Mouse (Mus musculus): Measurements from ENCODE around the gene Apopt1.
"Not testable (repeated sequence)": the region's sequence is repeated elsewhere in the genome, so short reads cannot be mapped to it uniquely, and the experiment has no call there.

The Apopt1 gene

GRCm38 (mm10) chr12:111705186-111705973, 7.7 kb upstream of the Apopt1 start:
- DNase-seq (ENCODE audit: low spot score in 2 of 2), result no peak

- DNase-seq (ENCODE audit: low spot score in 2 of 2), result no peak
Measured at GRCm38 (mm10) chr12:111708181-111708580, 4.9 kb upstream of the Apopt1 start.

- no peak for DNase-seq (ENCODE audit: low spot score in 2 of 2)
Measured at GRCm38 (mm10) chr12:111710091-111710490, 3.0 kb upstream of the Apopt1 start.

- no peak for DNase-seq (ENCODE audit: low spot score in 2 of 2)
Measured at GRCm38 (mm10) chr12:111712476-111712875, 585 bp upstream of the Apopt1 start.

GRCm38 (mm10) chr12:111713880-111714279, 819 bp downstream of the Apopt1 start:
- not testable (repeated sequence) for DNase-seq (ENCODE audit: low spot score in 2 of 2)

- no peak for DNase-seq (ENCODE audit: low spot score in 2 of 2)
Measured at GRCm38 (mm10) chr12:111716505-111716904, 3.4 kb downstream of the Apopt1 start.

DNA sequence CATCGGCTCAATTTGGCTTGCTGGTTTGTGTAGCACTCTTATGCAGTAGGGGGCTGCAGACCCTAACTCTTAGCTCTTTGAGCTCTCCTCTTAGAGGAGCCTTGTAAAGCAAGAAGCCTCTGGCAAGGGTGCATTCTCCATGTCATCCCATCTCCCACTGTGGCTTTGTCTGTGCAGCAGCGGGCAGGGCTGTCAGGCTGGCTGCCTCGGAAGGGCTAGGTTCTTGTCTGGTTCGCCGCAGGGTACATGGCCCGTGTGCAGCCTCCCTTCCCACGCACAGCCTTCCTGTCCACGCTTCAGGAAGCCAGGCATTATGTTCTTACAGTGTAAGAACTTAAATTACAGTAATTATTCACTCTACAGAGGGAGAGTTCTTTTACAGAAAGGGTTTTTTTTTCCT, 5.6 kb downstream of the Apopt1 start:
- no peak for DNase-seq (ENCODE audit: low spot score in 2 of 2)

DNA sequence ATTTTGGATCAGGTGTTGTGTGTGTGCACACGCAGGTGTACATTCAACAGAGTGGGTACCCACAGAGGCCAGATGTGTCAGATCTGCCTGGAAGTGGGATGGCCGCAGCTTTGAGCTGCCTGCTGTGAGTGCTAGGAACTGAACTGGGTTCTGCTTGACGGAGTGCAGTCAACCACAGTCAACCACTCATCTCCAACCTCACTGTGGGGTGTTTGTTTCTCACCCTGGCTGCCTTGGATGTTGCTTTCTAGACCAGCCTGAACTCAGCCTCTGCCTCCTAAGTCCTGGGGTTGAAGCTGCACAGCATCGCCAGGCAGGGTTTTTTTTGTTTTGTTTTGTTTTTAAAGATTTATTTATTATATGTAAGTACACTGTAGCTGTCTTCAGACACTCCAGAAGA, 7.2 kb downstream of the Apopt1 start:
- DNase-seq (ENCODE audit: low spot score in 2 of 2), result no peak

DNA sequence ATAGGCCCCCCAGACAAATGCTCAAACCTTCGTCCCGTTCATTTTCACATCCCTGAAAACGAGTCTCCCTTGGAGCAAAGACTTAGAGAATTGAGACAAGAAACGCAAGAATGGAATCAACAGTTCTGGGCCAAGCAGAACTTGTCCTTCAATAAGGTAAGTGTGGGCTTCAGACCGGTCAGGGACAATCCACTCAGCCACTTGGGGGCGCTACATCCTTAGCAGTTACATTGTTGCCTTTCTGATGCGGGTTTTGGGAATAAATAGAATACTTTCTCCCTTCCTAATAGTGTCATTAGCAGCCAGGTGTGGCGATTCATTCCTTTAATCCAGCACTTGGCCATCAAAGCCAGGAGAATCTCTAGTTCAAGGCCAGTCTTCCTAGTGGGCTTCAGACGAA, 9.6 kb downstream of the Apopt1 start:
- peak in 1 of 2 experiments; percentile 57 for DNase-seq (ENCODE audit: low spot score in 2 of 2)

DNA sequence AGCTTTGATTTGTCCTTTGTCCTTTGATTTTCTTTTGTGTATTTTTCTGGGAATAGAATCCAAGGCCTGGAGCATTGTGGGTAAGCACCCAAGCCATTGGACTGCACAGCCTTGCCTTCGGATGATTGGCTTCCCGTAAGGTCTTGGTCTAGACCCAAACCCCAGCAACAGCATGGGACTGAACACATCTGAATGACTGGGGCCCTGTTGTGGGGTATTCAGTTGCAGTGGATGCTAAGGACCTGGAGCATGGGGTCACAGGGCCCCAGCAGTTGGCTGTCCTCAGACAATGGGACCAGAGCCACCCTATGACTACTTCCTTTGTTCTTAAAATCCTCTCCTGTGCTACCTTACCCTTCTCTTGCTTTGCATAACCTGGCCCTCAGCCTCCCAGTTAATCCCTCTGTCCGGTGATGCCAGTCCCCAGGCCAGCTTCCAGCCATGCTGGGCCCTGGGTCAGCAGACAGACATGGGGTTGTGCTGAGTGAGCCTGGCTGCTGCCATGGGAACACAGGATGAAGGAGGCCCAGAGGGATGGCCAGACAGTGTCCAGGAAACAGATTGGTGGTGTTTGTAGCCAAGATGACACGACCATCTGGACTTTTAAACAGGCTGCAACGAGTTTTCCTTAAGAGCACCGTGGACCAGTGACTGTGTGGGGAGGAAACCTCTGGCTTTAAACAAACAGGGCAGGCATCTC, 11.7 kb downstream of the Apopt1 start:
- no peak for DNase-seq (ENCODE audit: low spot score in 2 of 2)

DNA sequence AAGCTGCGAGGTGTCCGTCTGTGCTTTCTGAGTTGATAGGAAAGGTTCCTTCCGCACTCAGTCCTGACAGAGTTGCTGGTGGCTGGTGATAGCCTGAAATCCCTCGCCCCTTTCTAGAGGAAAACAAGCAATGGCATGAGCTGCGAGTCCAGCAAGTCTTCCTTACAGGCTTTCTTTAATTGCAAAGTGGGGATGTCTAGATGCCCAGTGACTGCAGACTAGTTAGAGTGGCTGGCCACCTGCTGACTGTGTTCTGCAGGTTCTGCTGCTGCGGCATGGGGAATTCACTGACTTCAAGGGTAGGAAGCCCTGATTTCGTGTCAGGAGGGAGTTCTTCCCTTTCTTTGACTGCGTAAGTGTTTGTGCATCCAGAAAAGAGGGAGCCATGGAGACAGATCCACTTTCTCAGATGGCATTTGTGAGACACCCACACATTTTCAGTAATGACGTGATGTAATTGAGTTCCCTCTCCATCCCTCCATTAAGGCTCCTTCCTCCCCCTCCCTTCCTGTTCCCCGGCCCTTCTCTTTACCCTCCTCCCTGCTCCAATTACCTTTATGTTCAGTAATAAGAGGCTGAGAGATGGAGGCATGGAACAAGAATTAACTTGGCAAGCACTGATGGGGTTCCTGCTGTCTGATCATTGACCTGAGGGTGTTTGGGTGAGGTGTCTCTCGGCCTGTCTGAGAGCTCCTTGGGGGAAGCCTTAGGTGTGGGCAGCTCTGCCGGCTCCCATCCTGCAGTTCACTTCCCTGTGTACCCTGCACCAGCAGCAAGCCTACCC, 12.5 kb downstream of the Apopt1 start:
- peak; percentile 69 to 72 for DNase-seq (ENCODE audit: low spot score in 2 of 2)

DNA sequence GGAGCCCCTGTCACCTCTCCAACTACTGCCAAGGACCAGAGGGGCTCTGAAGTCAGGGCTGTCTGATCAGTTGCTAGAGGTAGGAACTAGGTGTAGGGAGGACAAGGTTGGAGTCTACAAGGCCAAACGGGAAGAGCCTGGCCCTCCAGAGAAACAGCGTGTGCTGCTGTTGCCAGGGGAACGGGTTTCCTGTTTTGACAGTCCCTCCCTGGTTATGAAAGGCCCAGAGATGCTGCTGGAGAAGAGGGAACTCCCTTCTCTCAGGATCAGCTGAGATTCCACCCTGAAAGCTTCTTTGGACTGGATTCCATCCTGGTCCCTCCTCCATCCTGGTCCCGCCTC, 13.0 kb downstream of the Apopt1 start:
- DNase-seq (ENCODE audit: low spot score in 2 of 2), result peak in 1 of 2 experiments; percentile 57

- no peak for DNase-seq (ENCODE audit: low spot score in 2 of 2)
Measured at GRCm38 (mm10) chr12:111727956-111728355, 14.9 kb downstream of the Apopt1 start.

DNA sequence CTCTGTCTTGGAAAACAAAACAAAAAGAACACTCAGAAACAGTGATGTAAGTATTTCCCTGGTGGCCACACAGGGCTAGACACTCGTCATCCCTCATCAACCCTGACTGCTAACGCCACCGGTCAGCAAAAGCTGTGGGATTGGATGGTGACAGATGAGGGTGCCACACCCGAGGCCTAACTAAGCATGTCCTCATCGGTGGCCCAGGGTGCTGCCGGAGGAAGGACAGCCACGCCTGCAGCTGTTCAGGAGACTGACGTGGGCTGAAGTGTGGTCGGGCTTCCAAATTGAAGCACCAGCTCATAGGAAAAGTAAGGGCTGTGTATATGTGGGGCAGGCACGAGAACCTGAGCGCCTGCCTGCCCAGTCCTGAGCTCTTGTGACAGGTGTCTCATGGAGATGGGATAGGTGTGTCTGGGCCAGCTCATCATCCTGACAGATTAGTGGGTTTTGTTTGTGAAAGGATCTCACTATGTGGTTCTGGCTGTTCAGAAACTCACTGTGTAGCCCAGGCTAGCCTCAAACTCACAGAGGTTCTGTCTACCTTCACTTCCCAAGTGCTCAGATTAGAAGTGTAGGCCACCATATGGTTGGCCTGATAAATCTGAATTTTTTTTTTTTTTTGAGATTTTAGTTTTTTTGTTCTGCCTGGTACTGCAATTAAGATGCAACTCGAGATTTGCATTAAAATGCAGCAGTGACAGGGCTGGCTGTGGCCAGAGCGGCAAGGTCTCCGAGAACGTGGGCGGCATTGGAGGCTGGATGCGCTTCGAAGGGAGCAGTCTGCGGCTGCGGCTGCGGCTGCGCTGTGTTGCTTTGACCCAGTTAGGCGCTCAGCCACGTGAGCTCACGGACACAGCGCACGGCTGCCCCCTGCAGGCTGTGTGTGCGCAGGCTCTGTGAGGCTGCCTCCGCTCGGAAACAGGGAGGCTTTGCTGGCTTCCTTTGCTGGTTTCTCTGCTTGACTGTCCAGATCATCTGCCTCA, 19.1 kb downstream of the Apopt1 start:
- peak; percentile 69 to 90 for DNase-seq (ENCODE audit: low spot score in 2 of 2)

GRCm38 (mm10) chr12:111732921-111733320, 19.9 kb downstream of the Apopt1 start:
- DNase-seq (ENCODE audit: low spot score in 2 of 2), result no peak

GRCm38 (mm10) chr12:111734912-111735311, 21.9 kb downstream of the Apopt1 start:
- DNase-seq (ENCODE audit: low spot score in 2 of 2), result no peak

- not testable (repeated sequence) for DNase-seq (ENCODE audit: low spot score in 2 of 2)
Measured at GRCm38 (mm10) chr12:111736676-111737075, 23.6 kb downstream of the Apopt1 start.

GRCm38 (mm10) chr12:111737370-111737769, 24.3 kb downstream of the Apopt1 start:
- no peak for DNase-seq (ENCODE audit: low spot score in 2 of 2)

- peak in 1 of 2 experiments; percentile 79 for DNase-seq (ENCODE audit: low spot score in 2 of 2)
Measured at GRCm38 (mm10) chr12:111738754-111739153, 25.7 kb downstream of the Apopt1 start.

- DNase-seq (ENCODE audit: low spot score in 2 of 2), result no peak
Measured at GRCm38 (mm10) chr12:111741338-111741737, 28.3 kb downstream of the Apopt1 start.

DNA sequence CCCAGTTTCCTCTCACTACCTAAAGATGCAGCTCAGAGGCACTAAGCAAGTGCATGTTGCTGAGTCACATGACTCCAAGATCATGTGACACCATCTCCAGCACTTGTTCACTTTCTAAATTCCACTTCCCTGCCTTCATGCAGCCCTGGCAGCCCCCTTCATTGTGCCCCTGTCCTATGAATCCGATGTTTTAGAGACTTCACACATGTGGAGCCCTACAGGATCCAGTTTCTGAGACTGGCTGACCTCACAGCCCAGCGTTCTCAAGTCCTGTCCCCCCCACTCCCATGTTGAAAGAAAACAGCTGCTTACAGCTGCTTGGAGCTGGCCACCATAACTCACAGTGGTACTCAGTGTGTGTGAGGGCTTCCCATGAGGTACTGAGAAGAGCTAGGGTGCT, 30.4 kb downstream of the Apopt1 start:
- DNase-seq (ENCODE audit: low spot score in 2 of 2), result no peak

All from left cerebral cortex, adult 9 months (tissue).